Mouse (Mus musculus): ENCODE results near the gene Sqstm1. TPM values are rescaled to one million over a fixed set of nuclear protein-coding genes. Genes with fewer than 3 reads are reported as not detected.

The Sqstm1 gene
- polyA plus RNA-seq, 1 experiment from 2014 or later = 392 TPM

- Histone ChIP-seq H3K9me3 (no peaks in the 10 kb centered on the region), H3K27ac (no peak overlapping the region), H3K36me3 (replicated peaks) (no peaks in the 10 kb centered on the region), H3K4me2 (no peak overlapping the region), H3K4me1 (peaks cover 25% of the 10 kb centered on the region), H3K9ac (no peak overlapping the region), H3K4me3 (no peak overlapping the region), H3K27me3 (replicated peaks) (no peaks in the 10 kb centered on the region)
- no peak for ATAC-seq (replicated peaks)
- 96% methylated on average over 6 of the region's 6 CpGs for WGBS
Observed at GRCm38 (mm10) chr11:50214631-50215030, 4.0 kb upstream of the Sqstm1 start.

- Histone ChIP-seq H3K4me1 (peaks cover 35% of the 10 kb centered on the region), H3K9me3 (no peaks in the 10 kb centered on the region), H3K9ac (no peak overlapping the region), H3K4me2 (no peak overlapping the region), H3K27me3 (replicated peaks) (no peaks in the 10 kb centered on the region), H3K36me3 (replicated peaks) (no peaks in the 10 kb centered on the region), H3K27ac (no peak overlapping the region), H3K4me3 (no peak overlapping the region)
- ATAC-seq (replicated peaks) = no peak
- WGBS = 66% methylated on average over 11 of the region's 11 CpGs
Observed at GRCm38 (mm10) chr11:50212848-50213758, 2.5 kb upstream of the Sqstm1 start.

DNA sequence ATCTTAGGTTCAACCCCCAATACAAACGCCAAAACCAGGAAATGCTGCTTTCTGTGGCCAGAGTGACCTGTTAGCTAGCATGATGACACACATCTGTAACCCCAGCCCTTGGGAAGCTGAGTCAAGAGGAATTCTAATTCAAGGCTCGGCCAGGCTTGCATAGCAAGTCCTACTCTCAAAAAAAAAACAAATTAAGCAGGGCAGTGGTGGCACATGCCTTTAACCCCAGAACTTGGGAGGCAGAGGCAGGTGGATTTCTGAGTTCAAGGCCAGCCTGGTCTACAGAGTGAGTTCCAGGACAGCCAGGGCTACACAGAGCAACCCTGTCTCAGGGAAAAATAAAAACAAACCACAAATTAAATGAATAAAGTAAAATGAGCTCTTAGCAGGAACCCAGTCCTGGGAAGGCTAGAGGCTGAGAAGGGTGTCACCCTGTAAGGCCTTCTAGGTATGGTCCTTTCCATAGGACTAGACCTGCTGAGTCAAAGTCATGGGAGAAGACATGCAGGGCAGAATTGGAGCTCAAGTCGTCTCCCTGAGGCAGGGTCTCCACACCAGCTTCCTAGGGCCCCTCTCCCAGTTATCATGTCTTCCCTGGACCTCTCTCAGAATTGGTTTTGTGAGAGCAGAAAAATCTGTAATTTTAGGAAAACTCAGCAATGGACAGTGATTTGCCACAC, 1.6 kb upstream of the Sqstm1 start:
- H3K27ac ChIP-seq = no peak overlapping the region
- WGBS = 71% methylated on average over 3 of the region's 3 CpGs
- H3K27me3 ChIP-seq (replicated peaks) = no peaks in the 10 kb centered on the region
- peaks cover 8% of the 10 kb centered on the region for H3K36me3 ChIP-seq (replicated peaks)
- no peaks in the 10 kb centered on the region for H3K9me3 ChIP-seq
- no peak for ATAC-seq (replicated peaks)
- no peak overlapping the region for H3K4me2 ChIP-seq
- no peak overlapping the region for H3K4me3 ChIP-seq
- peaks cover 38% of the 10 kb centered on the region for H3K4me1 ChIP-seq
- no peak overlapping the region for H3K9ac ChIP-seq

DNA sequence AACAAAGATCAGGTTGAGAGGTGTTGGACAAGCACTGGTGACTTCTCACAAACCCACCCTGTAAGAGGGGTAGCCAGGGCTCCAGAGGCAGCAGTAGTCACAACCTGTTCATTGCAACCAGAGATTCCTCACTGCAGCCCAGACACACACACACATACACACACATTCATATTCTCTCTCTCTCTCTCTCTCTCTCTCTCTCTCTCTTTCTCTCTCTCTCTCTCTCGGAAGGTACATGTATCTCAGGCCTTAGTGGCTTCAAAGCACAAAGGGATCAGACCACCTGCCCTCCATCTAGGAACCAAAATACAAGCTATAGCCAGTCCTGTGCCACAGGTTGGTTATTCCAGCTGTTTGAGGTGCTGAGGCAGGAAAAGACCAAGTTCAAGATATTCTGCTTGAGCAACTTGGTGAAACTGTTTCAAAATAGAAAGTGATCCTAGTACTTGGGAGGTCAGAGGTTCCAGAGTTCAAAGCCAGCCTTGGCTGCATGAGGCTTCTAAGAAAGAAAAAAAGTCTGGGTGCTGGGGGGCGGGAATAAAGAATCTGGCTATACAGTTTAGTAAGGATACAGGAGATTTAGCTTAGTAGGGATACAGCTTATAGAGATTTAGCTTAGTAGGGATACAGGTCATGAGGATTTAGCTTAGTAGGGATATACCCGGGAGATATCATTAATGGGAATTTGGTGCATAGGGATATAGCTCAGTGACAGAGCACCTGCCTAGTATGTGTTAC, 864 bp upstream of the Sqstm1 start:
- peak overlapping the region; percentile 95; the same call in 1 of the 2 replicates for H3K9ac ChIP-seq
- H3K4me1 ChIP-seq = peaks cover 38% of the 10 kb centered on the region
- H3K36me3 ChIP-seq (replicated peaks) = peaks cover 15% of the 10 kb centered on the region
- peak overlapping the region; percentile 97 for H3K27ac ChIP-seq
- peak overlapping the region; percentile 87 for H3K4me3 ChIP-seq
- H3K9me3 ChIP-seq = no peaks in the 10 kb centered on the region
- peak overlapping the region; percentile 57 for H3K4me2 ChIP-seq
- 80% methylated on average over 3 of the region's 3 CpGs for WGBS
- no peak for ATAC-seq (replicated peaks)
- no peaks in the 10 kb centered on the region for H3K27me3 ChIP-seq (replicated peaks)

GRCm38 (mm10) chr11:50210101-50210504, 524 bp downstream of the Sqstm1 start:
- Histone ChIP-seq H3K4me2 (peak overlapping the region; percentile 57), H3K9ac (peak overlapping the region; percentile 95), H3K36me3 (replicated peaks) (peaks cover 23% of the 10 kb centered on the region), H3K9me3 (no peaks in the 10 kb centered on the region), H3K27ac (peak overlapping the region; percentile 97), H3K27me3 (replicated peaks) (no peaks in the 10 kb centered on the region), H3K4me1 (peaks cover 29% of the 10 kb centered on the region), H3K4me3 (peak overlapping the region; percentile 87)
- peak; percentile 94 for ATAC-seq (replicated peaks)
- under 1% methylated on average over 24 of the region's 24 CpGs for WGBS

DNA sequence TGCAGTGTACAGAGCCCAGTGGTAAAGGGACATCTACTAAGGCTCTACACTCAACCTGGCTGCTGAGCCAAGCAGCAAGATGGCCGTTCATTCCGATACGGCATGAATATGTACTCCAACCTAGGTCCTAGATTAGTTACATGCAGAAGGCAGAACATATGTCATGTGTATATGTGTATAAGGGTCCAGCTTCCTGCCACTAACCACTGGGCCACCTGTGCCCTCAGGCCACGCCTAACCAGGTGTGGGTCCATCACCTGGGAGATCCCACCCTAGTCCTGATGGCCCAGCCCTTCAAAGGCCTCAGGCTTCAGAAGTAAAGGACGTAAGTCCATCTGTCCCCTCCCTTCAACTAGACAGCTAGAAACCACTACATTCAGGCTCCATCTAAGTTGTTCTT, 2.6 kb downstream of the Sqstm1 start:
- no peak overlapping the region for H3K4me3 ChIP-seq
- no peaks in the 10 kb centered on the region for H3K9me3 ChIP-seq
- 95% methylated on average over 5 of the region's 5 CpGs for WGBS
- H3K4me1 ChIP-seq = peaks cover 25% of the 10 kb centered on the region
- ATAC-seq (replicated peaks) = no peak
- H3K36me3 ChIP-seq (replicated peaks) = peaks cover 42% of the 10 kb centered on the region
- H3K27ac ChIP-seq = no peak overlapping the region
- no peak overlapping the region for H3K9ac ChIP-seq
- no peaks in the 10 kb centered on the region for H3K27me3 ChIP-seq (replicated peaks)
- H3K4me2 ChIP-seq = no peak overlapping the region

DNA sequence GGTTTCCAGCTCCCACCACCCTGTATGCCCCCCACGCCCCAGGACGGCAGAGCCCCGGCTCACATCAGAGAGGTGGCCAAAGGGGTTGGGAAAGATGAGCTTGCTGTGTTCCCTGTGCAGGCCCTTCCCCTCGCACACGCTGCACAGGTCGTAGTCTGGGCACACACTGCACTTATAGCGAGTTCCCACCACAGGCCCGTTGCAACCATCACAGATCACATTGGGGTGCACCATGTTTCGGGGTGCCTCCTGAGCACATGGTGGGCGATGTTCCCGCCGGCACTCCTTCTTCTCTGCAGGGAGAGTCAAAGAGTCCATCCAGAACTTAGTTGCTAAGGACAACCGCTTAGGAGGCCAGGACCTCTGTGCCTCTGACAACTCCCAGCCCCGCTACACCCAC, 3.3 kb downstream of the Sqstm1 start:
- Histone ChIP-seq H3K36me3 (replicated peaks) (peaks cover 47% of the 10 kb centered on the region), H3K9me3 (no peaks in the 10 kb centered on the region), H3K4me1 (peaks cover 22% of the 10 kb centered on the region), H3K27ac (no peak overlapping the region), H3K4me2 (no peak overlapping the region), H3K9ac (no peak overlapping the region), H3K27me3 (replicated peaks) (no peaks in the 10 kb centered on the region), H3K4me3 (no peak overlapping the region)
- WGBS = 97% methylated on average over 14 of the region's 14 CpGs
- ATAC-seq (replicated peaks) = no peak

GRCm38 (mm10) chr11:50206037-50206436, 4.6 kb downstream of the Sqstm1 start:
- Histone ChIP-seq H3K4me2 (no peak overlapping the region), H3K9ac (no peak overlapping the region), H3K36me3 (replicated peaks) (peaks cover 61% of the 10 kb centered on the region), H3K4me1 (peaks cover 19% of the 10 kb centered on the region), H3K9me3 (no peaks in the 10 kb centered on the region), H3K27ac (no peak overlapping the region), H3K27me3 (replicated peaks) (no peaks in the 10 kb centered on the region), H3K4me3 (no peak overlapping the region)
- 94% methylated on average over 2 of the region's 2 CpGs for WGBS
- no peak for ATAC-seq (replicated peaks)

DNA sequence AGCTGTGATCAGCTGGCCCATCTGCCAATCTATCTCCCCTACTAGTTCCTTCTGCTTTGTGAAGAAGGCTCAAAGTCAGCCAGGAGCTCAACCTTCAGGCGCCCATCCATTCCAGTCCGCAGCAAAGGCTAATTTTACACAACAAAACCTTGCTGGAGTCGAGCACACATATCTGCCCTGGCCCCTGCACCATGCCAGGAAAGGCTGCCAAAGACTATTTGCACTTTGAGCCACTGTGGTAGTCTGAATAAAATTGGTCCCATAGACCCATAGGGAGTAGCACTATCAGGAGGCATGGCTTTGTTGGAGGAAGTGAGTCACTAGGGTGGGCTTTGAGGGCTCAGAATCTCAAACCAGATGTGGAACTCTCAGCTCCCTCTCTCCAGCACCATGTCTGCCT, 5.2 kb downstream of the Sqstm1 start:
- Histone ChIP-seq H3K4me1 (peaks cover 16% of the 10 kb centered on the region), H3K36me3 (replicated peaks) (peaks cover 66% of the 10 kb centered on the region), H3K27ac (no peak overlapping the region), H3K27me3 (replicated peaks) (no peaks in the 10 kb centered on the region), H3K4me3 (no peak overlapping the region), H3K9ac (no peak overlapping the region), H3K4me2 (no peak overlapping the region), H3K9me3 (no peaks in the 10 kb centered on the region)
- ATAC-seq (replicated peaks) = no peak
- WGBS = 91% methylated on average over 3 of the region's 3 CpGs

DNA sequence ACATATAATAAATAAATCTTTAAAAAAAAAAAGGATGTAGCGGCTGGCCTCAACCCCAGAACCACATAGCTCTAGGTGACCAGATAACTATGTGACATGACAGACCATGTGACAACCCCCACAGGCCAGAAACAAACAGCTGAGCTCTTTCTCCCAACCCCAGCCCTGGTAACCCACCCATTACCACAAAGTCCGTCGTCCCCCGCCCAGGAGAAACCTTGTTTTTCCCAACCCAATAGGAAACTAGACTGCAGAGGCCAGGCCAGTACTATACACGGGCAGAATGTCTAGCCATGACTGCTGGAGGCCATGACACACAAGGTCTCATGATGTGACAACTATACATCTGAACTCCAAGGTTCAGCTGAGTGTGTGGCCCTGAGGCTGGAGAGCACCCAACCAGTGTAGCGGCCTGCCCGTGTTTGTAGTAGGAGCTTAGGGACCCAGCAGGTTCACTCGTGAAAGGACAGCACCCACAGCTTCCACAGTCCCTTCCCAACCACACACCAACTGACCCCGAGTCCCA, 7.3 kb downstream of the Sqstm1 start:
- no peak for ATAC-seq (replicated peaks)
- H3K4me3 ChIP-seq = no peak overlapping the region
- H3K36me3 ChIP-seq (replicated peaks) = peaks cover 84% of the 10 kb centered on the region
- no peak overlapping the region for H3K27ac ChIP-seq
- no peaks in the 10 kb centered on the region for H3K9me3 ChIP-seq
- H3K4me2 ChIP-seq = no peak overlapping the region
- H3K9ac ChIP-seq = no peak overlapping the region
- peaks cover 6% of the 10 kb centered on the region for H3K4me1 ChIP-seq
- 96% methylated on average over 9 of the region's 9 CpGs for WGBS
- H3K27me3 ChIP-seq (replicated peaks) = no peaks in the 10 kb centered on the region

GRCm38 (mm10) chr11:50201590-50201989, 9.0 kb downstream of the Sqstm1 start:
- no peak overlapping the region for H3K4me3 ChIP-seq
- H3K36me3 ChIP-seq (replicated peaks) = peaks cover 82% of the 10 kb centered on the region
- H3K4me1 ChIP-seq = no peaks in the 10 kb centered on the region
- no peak overlapping the region for H3K4me2 ChIP-seq
- H3K27me3 ChIP-seq (replicated peaks) = no peaks in the 10 kb centered on the region
- ATAC-seq (replicated peaks) = no peak
- no peak overlapping the region for H3K27ac ChIP-seq
- H3K9ac ChIP-seq = no peak overlapping the region
- no peaks in the 10 kb centered on the region for H3K9me3 ChIP-seq
- WGBS = 92% methylated on average over 3 of the region's 3 CpGs

DNA sequence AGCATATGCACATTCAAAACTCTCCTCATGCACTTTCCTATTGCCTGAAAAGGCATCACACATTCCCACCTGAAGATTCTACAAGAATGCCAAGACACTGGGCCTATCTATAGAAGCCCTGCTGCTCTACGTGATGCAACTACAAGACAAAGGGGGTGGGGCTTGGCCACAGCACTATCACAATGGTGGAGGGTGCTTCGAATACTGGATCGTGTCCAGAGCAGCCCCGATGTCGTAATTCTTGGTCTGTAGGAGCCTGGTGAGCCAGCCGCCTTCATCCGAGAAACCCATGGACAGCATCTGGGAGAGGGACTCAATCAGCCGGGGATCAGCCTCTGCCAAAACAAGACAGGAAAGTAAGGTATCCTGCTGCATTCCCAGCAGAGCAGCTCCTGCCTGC, 10.0 kb downstream of the Sqstm1 start:
- no peak overlapping the region for H3K27ac ChIP-seq
- no peaks in the 10 kb centered on the region for H3K4me1 ChIP-seq
- no peak for ATAC-seq (replicated peaks)
- no peaks in the 10 kb centered on the region for H3K9me3 ChIP-seq
- no peak overlapping the region for H3K4me2 ChIP-seq
- no peak overlapping the region for H3K9ac ChIP-seq
- no peaks in the 10 kb centered on the region for H3K27me3 ChIP-seq (replicated peaks)
- H3K36me3 ChIP-seq (replicated peaks) = peaks cover 76% of the 10 kb centered on the region
- WGBS = 90% methylated on average over 8 of the region's 8 CpGs
- H3K4me3 ChIP-seq = no peak overlapping the region
